Mouse (Mus musculus): ENCODE results near the gene Sart3. TPM values are rescaled to one million over a fixed set of nuclear protein-coding genes. Genes with fewer than 3 reads are reported as not detected.
"Not testable (repeated sequence)": the region's sequence is repeated elsewhere in the genome, so short reads cannot be mapped to it uniquely, and the experiment has no call there.

The Sart3 gene
- polyA plus RNA-seq, 1 experiment from 2014 or later: 25.9 TPM

DNA sequence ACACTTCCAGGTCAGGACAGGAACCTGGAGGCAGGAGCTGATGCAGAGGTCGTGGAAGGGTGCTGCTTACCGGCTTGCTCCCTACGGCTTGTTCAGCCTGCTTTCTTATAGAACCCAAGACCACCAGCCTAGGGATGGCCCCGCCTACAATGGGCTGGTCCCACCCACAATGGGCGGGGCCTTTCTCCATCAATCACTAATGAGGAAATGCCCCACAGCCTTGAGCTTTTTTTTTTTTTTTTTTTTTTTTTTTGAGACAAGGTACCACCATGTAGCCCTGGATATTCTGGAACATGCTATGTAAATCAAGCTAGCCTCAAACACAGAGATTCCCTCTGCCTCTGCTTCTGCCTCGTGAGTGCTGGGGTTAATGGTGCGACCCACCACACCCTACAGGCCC is 9.6 kb upstream of the Sart3 start:
- Histone ChIP-seq H3K4me3 (ENCODE audit: control insufficient read depth in 1 of 2, insufficient read depth in 1 of 2, low read depth in 1 of 2, low read length in 2 of 2) (no peak overlapping the region), H3K4me1 (ENCODE audit: control insufficient read depth in 2 of 2, insufficient read depth in 2 of 2, low read length in 2 of 2) (peaks cover 6 to 7% of the 10 kb centered on the region in 2 experiments), H3K27ac (replicated peaks in 1 of 2; ENCODE audit: control insufficient read depth in 1 of 2, insufficient read depth in 1 of 2, low read depth in 2 of 2, low read length in 2 of 2) (no peak overlapping the region), H3K36me3 (ENCODE audit: control insufficient read depth, insufficient read depth, low read length) (peaks cover 16% of the 10 kb centered on the region), H3K9ac (ENCODE audit: low read length) (no peak overlapping the region), H3K9me3 (ENCODE audit: control insufficient read depth, low read length) (no peaks in the 10 kb centered on the region), H3K4me2 (ENCODE audit: low read length) (no peak overlapping the region), H3K27me3 (ENCODE audit: control insufficient read depth, insufficient read depth, low read length) (peaks cover 6% of the 10 kb centered on the region; the same call in 1 of the 2 replicates)
- no peak for ATAC-seq (ENCODE audit: insufficient number of reproducible peaks, insufficient read depth, low FRiP score, low read depth)
- 80% methylated on average over 7 of the region's 7 CpGs for WGBS

- peaks cover 22% of the 10 kb centered on the region for H3K36me3 ChIP-seq (ENCODE audit: control insufficient read depth, insufficient read depth, low read length)
- no peak overlapping the region for H3K4me2 ChIP-seq (ENCODE audit: low read length)
- ATAC-seq (ENCODE audit: insufficient number of reproducible peaks, insufficient read depth, low FRiP score, low read depth): no peak
- H3K27ac ChIP-seq (replicated peaks in 1 of 2; ENCODE audit: control insufficient read depth in 1 of 2, insufficient read depth in 1 of 2, low read depth in 2 of 2, low read length in 2 of 2): no peak overlapping the region
- WGBS: 77% methylated on average over 7 of the region's 7 CpGs
- peaks cover 6 to 7% of the 10 kb centered on the region in 2 experiments for H3K4me1 ChIP-seq (ENCODE audit: control insufficient read depth in 2 of 2, insufficient read depth in 2 of 2, low read length in 2 of 2)
- H3K27me3 ChIP-seq (ENCODE audit: control insufficient read depth, insufficient read depth, low read length): peaks cover 5% of the 10 kb centered on the region; the same call in 1 of the 2 replicates
- no peaks in the 10 kb centered on the region for H3K9me3 ChIP-seq (ENCODE audit: control insufficient read depth, low read length)
- H3K9ac ChIP-seq (ENCODE audit: low read length): no peak overlapping the region
- H3K4me3 ChIP-seq (ENCODE audit: control insufficient read depth in 1 of 2, insufficient read depth in 1 of 2, low read depth in 1 of 2, low read length in 2 of 2): no peak overlapping the region
These were observed 8.9 kb upstream of the Sart3 start for GRCm38 (mm10) chr5:113781254-113781653.

GRCm38 (mm10) chr5:113780763-113781162 is 8.5 kb upstream of the Sart3 start:
- Histone ChIP-seq H3K36me3 (ENCODE audit: control insufficient read depth, insufficient read depth, low read length) (peaks cover 27% of the 10 kb centered on the region), H3K27me3 (ENCODE audit: control insufficient read depth, insufficient read depth, low read length) (peaks cover 5% of the 10 kb centered on the region; the same call in 1 of the 2 replicates), H3K4me2 (ENCODE audit: low read length) (no peak overlapping the region), H3K4me3 (ENCODE audit: control insufficient read depth in 1 of 2, insufficient read depth in 1 of 2, low read depth in 1 of 2, low read length in 2 of 2) (no peak overlapping the region), H3K4me1 (ENCODE audit: control insufficient read depth in 2 of 2, insufficient read depth in 2 of 2, low read length in 2 of 2) (peaks cover 6 to 7% of the 10 kb centered on the region in 2 experiments), H3K9ac (ENCODE audit: low read length) (no peak overlapping the region), H3K9me3 (ENCODE audit: control insufficient read depth, low read length) (no peaks in the 10 kb centered on the region), H3K27ac (replicated peaks in 1 of 2; ENCODE audit: control insufficient read depth in 1 of 2, insufficient read depth in 1 of 2, low read depth in 2 of 2, low read length in 2 of 2) (no peak overlapping the region)
- WGBS: 78% methylated on average over 5 of the region's 5 CpGs
- ATAC-seq (ENCODE audit: insufficient number of reproducible peaks, insufficient read depth, low FRiP score, low read depth): no peak

DNA sequence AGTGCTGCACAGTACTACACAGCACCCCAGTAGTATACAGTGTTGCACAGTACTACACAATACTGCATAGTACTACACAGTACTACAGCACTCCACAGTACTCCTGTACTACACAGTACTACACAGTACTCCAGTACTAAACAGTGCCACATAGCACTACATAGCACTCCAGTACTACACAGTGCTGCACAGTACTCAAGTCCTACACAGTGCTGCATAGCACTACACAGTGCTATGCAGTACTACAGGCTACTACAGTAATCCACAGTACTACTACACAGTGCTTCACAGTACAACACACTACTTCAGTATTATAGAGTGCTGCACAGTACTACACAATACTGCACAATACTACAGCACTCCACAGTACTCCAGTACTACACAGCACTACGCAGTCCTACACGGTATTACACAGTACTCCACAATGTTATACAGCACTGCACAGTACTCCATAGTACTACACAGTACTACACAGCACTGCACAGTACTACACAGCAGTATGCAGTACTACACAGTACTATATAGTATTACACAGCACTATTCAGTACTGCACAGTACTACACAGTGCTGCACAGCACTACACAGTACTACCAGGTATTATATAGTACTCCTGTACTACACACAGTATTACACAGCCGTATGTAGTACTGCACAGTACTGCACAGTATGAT is 7.9 kb upstream of the Sart3 start:
- peaks cover 5% of the 10 kb centered on the region; the same call in 1 of the 2 replicates for H3K27me3 ChIP-seq (ENCODE audit: control insufficient read depth, insufficient read depth, low read length)
- H3K4me3 ChIP-seq (ENCODE audit: control insufficient read depth in 1 of 2, insufficient read depth in 1 of 2, low read depth in 1 of 2, low read length in 2 of 2): no peak overlapping the region
- WGBS: 94% methylated on average over 3 of the region's 3 CpGs
- no peak overlapping the region for H3K27ac ChIP-seq (replicated peaks in 1 of 2; ENCODE audit: control insufficient read depth in 1 of 2, insufficient read depth in 1 of 2, low read depth in 2 of 2, low read length in 2 of 2)
- H3K9me3 ChIP-seq (ENCODE audit: control insufficient read depth, low read length): no peaks in the 10 kb centered on the region
- no peak for ATAC-seq (ENCODE audit: insufficient number of reproducible peaks, insufficient read depth, low FRiP score, low read depth)
- peaks cover 6 to 7% of the 10 kb centered on the region in 2 experiments for H3K4me1 ChIP-seq (ENCODE audit: control insufficient read depth in 2 of 2, insufficient read depth in 2 of 2, low read length in 2 of 2)
- no peak overlapping the region for H3K9ac ChIP-seq (ENCODE audit: low read length)
- peaks cover 32% of the 10 kb centered on the region for H3K36me3 ChIP-seq (ENCODE audit: control insufficient read depth, insufficient read depth, low read length)
- H3K4me2 ChIP-seq (ENCODE audit: low read length): no peak overlapping the region

GRCm38 (mm10) chr5:113779569-113779968 is 7.3 kb upstream of the Sart3 start:
- Histone ChIP-seq H3K4me2 (ENCODE audit: low read length) (no peak overlapping the region), H3K4me3 (ENCODE audit: control insufficient read depth in 1 of 2, insufficient read depth in 1 of 2, low read depth in 1 of 2, low read length in 2 of 2) (no peak overlapping the region), H3K9me3 (ENCODE audit: control insufficient read depth, low read length) (no peaks in the 10 kb centered on the region), H3K9ac (ENCODE audit: low read length) (no peak overlapping the region), H3K4me1 (ENCODE audit: control insufficient read depth in 2 of 2, insufficient read depth in 2 of 2, low read length in 2 of 2) (peaks cover 6 to 7% of the 10 kb centered on the region in 2 experiments), H3K27ac (replicated peaks in 1 of 2; ENCODE audit: control insufficient read depth in 1 of 2, insufficient read depth in 1 of 2, low read depth in 2 of 2, low read length in 2 of 2) (no peak overlapping the region), H3K36me3 (ENCODE audit: control insufficient read depth, insufficient read depth, low read length) (peaks cover 39% of the 10 kb centered on the region), H3K27me3 (ENCODE audit: control insufficient read depth, insufficient read depth, low read length) (peaks cover 5% of the 10 kb centered on the region; the same call in 1 of the 2 replicates)
- no peak for ATAC-seq (ENCODE audit: insufficient number of reproducible peaks, insufficient read depth, low FRiP score, low read depth)
- 74% methylated on average over 5 of the region's 5 CpGs for WGBS

GRCm38 (mm10) chr5:113777728-113778127 is 5.4 kb upstream of the Sart3 start:
- H3K9me3 ChIP-seq (ENCODE audit: control insufficient read depth, low read length); H3K4me2 ChIP-seq (ENCODE audit: low read length); H3K27me3 ChIP-seq (ENCODE audit: control insufficient read depth, insufficient read depth, low read length); H3K4me1 ChIP-seq (ENCODE audit: control insufficient read depth in 2 of 2, insufficient read depth in 2 of 2, low read length in 2 of 2); H3K9ac ChIP-seq (ENCODE audit: low read length); H3K4me3 ChIP-seq (ENCODE audit: control insufficient read depth in 1 of 2, insufficient read depth in 1 of 2, low read depth in 1 of 2, low read length in 2 of 2); H3K27ac ChIP-seq (replicated peaks in 1 of 2; ENCODE audit: control insufficient read depth in 1 of 2, insufficient read depth in 1 of 2, low read depth in 2 of 2, low read length in 2 of 2); ATAC-seq (ENCODE audit: insufficient number of reproducible peaks, insufficient read depth, low FRiP score, low read depth): not testable (repeated sequence)
- H3K36me3 ChIP-seq (ENCODE audit: control insufficient read depth, insufficient read depth, low read length): peaks cover 44% of the 10 kb centered on the region
- 82% methylated on average over 8 of the region's 8 CpGs for WGBS

DNA sequence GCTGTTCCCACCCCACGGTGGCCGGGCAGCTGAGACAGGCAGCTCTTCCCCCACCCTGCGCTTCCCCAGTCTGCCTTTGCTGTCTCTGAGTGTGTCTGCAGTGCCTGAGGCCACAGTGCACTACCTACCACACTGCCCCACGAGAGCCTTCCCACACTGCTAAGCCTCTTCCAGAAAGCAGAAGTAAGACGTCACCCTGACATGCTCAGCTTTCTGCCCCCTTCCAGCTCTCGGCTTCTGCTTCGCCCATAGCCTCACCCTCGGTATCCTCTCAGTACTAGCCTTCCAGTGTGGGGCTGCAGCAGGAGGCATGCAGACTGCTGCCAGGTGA is 4.6 kb upstream of the Sart3 start:
- Histone ChIP-seq H3K4me1 (ENCODE audit: control insufficient read depth in 2 of 2, insufficient read depth in 2 of 2, low read length in 2 of 2) (peaks cover 0 to 8% of the 10 kb centered on the region in 2 experiments; a peak in 2 of 4 replicates), H3K9me3 (ENCODE audit: control insufficient read depth, low read length) (no peaks in the 10 kb centered on the region), H3K4me3 (ENCODE audit: control insufficient read depth in 1 of 2, insufficient read depth in 1 of 2, low read depth in 1 of 2, low read length in 2 of 2) (no peak overlapping the region), H3K4me2 (ENCODE audit: low read length) (no peak overlapping the region), H3K9ac (ENCODE audit: low read length) (no peak overlapping the region), H3K36me3 (ENCODE audit: control insufficient read depth, insufficient read depth, low read length) (peaks cover 44% of the 10 kb centered on the region), H3K27me3 (ENCODE audit: control insufficient read depth, insufficient read depth, low read length) (no peaks in the 10 kb centered on the region), H3K27ac (replicated peaks in 1 of 2; ENCODE audit: control insufficient read depth in 1 of 2, insufficient read depth in 1 of 2, low read depth in 2 of 2, low read length in 2 of 2) (no peak overlapping the region)
- 87% methylated on average over 8 of the region's 8 CpGs for WGBS
- ATAC-seq (ENCODE audit: insufficient number of reproducible peaks, insufficient read depth, low FRiP score, low read depth): no peak

Measured in heart, embryonic 14.5 days (tissue).